Mouse (Mus musculus) inflammation-experienced regulatory T-cells, adult 6 months (primary cell): ENCODE results near the gene Isy1. TPM values are rescaled to one million over a fixed set of nuclear protein-coding genes. Genes with fewer than 3 reads are reported as not detected.

ENCODE experiments used
- ATAC-seq: one replicate; pipeline ENCODE4 v1.8.0; 2017
- polyA plus RNA-seq, 3 experiments: library from polyadenylated mRNA; unstranded; fragments of 100-300 nt; shearing (Covaris generic); gene quantifications; one replicate each; pipeline ENCODE4 v1.2.1; 2017

The Isy1 gene
- polyA plus RNA-seq, 3 experiments from 2014 or later, result 84.1 to 102 (median 98.9) TPM

DNA sequence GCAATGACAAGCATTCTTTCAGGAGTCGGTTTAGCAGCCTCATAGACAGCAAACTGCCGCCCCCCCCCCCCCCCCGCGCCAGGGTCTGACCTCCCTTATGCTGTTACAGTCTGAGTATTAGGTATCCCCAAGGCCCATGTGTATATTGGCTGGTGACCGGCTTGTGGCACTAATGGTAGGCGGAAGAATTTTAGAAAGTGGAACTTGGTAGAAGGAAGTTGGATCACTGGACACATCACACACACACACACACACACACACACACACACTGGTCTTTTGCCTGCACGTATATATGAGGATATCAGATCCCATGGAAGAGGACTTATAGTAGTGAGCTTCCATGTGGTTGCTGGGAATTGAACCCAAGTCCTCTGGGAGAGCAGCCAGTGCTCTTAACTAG, 36.1 kb downstream of the Isy1 start:
- no peak for ATAC-seq

DNA sequence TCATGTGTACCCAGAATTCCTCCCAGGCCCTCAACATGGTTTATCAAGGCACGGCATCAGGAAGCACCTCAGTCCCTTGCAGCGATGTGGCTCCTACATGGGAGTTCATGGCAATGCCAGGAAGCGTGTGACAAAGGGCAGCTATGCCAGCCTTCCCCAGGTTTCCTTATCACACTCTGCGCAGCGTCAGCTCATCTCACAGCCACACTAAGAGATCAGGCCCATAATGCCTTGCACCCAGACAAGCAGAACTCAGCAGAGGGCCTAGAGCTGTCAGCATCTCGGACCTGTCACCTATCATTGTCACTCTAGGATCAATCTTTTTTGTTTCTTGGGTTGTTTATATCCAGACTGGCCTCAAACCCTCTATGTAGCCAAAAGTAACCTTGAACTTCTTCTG, 39.0 kb downstream of the Isy1 start:
- no peak for ATAC-seq

DNA sequence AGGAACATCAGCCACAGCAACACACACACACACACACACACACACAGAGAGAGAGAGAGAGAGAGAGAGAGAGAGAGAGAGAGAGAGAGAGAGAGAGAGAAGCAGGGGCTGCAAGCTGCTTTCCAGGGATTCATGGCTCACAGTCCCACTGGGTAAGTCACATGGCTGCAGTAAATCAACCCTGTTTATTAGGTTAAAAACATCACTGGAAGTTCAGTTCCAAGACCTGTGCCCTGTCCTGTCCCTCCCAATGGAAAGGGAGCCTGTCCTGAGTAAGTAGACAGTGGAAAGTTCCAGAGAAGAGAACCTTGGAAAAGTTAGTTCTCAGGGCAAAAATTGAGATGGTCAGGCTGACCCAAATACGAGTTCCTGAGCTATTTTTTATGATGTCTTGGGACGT, 41.3 kb downstream of the Isy1 start:
- ATAC-seq, result no peak

DNA sequence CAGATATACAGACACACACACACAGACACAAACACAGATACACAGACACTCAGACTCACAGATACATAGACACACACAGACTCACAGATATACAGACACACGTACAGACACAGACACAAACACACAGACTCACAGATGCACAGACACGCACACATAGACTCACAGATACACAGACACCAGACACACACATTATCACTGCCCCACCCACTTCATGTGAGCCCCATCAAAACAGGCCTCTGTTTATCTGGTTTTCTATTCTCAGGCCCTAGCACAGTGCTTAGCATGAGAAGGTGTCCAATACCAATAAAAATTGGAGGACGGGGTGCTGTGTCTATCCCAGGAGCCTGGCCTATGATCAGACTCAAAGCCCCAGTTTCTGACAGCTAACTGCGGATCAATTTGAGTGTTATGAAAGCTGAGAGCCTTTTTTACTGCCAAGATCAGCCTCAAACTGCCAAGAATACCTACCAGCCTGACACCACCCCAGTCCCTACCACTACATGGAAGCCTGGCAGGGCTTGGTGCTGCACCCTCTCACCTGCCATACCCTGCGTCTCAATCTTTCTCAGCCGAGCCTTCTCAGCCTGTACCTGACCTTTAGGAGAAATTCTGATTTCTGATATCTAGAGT, 42.2 kb downstream of the Isy1 start:
- ATAC-seq, result no peak

DNA sequence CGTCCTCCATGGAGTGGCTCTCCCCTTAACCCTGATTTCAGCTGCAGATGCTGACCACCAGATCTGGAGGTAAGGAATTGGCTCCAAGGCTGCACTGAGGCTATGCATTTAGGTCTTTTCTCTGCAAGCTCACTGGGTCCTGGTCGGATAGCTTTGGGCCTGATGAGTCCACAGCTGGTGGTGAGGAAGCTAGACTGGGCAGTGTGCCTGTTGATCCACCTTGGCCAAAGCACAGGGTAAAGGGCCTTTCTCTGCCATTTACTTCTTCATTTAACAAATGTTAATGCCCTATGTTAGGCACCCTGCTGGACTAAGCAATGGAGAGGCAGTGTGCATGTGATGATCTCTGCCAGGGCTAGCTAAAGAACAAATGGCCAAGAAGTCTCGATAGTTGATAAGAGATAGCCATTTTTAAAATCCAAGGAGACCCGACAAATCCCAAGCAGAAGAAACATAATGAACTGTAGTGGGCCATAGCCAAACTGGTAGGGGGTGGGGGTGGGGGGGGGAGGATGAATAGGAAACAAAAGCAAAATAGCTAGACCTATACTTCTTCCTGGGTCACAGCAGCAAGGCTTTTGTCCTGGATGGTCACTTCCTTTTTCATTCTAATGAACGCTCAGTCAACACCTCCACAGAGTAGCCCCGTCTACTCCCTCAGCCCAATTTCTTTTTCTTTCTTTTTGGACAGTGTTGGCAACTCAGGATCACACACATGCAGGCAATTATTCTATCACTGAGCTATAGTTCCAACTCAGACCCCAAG, 43.0 kb downstream of the Isy1 start:
- no peak for ATAC-seq

DNA sequence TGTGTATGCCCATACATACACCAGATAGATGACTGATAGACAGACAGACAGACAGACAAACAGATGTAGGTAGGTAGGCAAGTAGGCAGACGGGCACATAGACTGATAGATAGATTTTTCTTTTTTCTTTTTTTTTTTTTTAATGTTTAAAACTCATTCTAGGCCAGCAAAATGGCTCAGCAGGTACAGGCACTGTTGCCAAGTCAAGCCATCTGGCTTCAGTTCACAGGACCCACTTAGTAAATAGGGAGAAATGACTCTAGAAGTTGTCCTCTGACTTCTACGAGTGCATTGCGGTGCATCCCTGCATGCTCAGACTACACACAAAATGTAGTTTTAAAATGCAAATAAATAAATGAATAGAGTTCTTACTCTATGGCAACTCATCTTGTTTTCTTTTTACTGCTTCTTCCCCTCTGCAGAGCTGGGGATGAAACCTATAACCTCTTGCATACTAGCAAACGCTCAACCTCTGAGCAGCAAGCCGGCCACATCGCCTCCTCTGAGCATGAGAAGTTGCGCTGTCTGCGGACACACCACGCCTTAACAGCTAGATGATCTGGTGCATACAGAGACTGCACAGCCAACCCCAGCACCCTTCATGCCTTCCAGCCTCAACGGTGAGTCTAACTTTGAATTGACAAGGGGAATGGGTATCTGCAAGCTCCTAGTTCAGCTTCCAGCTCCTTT, 44.6 kb downstream of the Isy1 start:
- no peak for ATAC-seq

DNA sequence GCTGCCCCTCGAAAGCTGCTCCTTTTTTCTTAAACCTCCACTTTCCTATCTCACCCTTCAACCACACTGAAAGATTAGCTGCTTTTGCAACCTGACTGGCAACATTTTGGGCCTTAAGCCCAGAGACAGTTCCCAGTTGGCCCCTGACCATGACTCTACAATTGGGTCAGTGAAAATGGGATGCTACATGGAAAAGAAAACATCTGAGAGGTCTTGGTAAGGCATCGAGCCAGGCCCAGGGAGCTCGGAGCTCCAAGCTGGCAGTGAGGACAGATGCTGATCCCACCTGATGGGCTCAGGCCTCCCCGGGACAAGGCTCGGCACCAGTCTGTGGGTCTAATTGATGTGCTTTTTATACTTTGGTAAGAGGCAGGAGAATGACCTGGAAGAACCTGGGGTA, 46.8 kb downstream of the Isy1 start:
- no peak for ATAC-seq

DNA sequence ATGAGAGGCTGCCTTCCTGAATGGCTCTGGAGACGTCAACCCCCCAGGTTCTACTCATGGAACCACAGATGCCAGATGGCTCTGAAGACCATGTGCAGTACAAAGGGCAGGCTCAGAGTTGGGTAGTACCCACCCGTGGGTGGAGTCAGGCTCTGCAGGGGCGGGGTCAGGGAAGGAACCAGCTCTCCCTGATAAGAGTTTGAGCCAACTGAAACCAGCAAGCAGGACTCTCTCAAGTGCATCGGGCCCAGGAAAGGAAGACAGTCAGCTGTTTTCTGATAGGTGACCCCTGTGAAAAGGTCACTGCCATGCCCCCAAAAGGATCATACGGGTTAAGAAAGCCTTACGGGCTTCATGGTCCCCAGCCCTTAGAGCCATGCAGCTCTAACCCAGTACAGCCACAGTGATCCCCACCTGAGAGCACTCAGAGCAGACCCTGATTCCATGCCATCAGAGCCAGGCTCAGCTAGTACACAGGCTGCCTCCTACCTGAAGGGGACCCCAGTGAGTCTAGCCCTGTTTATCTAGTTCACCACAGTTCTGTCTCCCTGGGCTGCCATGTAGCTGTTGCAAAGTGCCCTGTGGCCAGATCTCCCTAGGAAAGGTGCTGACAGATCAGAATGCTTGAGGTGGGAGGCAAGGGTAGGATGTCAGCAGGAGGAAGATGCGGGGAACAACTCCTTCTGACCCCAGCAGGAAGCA, 47.7 kb downstream of the Isy1 start:
- no peak for ATAC-seq

DNA sequence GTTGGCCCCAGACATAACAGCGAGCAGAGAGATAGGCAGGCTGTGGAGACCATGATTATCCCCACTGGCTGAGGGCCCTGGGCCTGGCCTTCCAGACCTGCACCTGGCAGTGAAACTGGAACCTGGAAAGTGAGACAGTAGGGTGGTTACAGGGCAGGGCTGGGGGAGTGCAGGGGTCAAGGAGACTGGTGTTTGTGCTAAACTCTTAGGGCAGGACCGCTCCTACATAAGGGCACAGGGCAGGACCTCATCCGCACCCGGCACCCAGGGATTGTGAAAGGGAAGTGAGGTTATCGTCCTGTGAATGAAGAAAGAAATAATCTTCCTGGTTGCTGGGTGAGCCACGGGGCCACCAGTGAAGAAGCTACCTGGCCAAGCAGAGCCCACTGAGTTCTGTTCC, 48.8 kb downstream of the Isy1 start:
- ATAC-seq, result no peak

DNA sequence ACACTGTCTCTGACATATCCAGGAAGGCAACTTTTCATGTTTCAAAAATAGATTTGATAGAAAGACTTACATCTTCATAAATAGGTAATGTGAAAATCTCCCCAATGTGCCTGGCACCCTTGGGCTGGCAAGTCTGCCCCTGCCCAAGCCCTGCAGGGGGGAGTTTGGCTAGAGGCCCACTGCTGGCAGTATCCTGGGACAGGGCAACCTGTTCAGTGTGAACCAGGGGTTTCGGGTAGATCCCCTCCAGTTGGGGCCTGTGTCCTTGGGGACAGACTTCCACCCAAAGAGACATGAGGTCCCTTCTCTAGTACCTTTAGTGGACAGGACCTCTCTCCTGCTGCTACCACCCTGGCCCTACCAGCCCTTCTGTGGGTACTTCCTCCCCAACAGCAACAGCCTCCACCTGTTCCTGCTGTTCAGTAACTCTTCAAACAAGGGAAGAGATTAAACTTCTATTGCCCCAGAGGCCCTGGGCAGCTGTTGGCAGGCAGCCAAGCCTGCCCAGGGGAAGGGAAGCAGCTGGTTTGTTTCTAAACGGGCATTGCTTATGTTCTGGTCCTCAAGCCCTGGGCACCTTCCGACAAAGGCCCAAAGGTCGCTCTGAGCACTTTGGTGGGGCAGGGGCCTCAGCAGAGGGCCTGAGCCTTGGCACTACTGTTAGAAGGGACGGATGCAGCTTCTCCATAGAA, 49.6 kb downstream of the Isy1 start:
- ATAC-seq, result no peak

DNA sequence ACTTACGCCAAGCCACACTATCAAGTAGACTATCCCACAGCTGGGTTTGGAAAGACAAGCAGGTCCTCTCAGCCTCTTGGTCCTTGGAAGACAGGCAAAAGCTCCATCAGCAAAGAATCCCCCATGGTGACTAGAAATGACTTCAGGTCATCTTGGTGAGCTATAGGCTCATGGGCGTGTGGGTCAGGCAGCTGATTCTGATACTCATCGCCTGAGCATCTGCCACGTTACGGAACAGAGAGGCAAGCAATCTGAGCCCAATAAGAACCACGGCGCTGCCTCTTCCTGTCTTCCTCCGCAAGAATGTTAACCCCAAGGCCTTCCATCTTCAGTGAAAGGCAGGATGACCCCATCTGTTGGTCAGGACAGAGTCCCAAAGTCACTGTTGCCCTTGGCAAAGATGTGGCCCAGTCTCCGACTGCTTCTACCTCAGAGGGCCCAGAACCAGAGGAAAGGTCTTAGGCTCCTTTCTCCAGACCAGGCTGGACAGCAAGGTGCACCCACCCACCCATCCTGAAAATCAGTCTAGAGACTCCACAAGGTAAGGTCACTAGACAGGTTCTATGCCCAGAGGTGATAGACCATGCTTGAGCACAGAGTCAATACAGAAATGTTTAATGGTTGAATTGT, 50.2 kb downstream of the Isy1 start:
- no peak for ATAC-seq

DNA sequence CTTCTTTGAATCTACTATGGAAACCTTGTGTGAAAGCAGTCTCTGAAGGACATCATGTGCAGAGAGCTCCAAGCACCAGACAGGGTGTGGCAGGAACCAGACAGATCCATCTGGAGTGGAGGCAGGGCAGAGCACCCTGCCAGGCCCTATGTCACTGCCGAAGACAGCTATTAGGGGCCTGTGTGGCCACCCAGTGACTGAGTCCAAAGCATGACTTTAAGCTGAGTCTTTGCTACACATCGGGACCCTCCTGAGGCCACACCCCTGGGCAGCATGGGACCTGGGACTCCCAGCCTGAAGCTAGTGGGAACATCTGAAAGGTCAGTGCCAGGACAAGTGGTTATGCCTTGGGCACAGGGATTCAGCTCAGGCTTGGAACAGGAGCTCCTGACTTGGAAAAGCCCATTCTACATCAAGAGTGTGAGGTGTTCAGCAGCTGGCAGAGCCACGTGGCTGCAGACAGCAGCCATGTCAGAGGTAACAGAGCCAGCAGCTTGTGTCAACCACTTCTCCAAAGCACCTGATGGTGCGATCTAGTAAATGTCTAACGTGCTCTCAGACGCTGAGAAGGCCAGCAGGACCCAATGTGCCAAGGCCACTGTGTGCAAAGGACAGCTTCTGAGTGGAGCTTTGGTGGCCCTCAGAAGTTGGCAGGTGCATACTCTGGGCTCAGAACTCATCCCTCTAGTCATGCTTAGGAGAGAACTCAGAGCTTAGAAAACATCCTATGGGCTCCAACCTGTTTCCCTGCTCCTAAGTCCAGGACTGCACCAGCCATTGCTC, 51.3 kb downstream of the Isy1 start:
- no peak for ATAC-seq

DNA sequence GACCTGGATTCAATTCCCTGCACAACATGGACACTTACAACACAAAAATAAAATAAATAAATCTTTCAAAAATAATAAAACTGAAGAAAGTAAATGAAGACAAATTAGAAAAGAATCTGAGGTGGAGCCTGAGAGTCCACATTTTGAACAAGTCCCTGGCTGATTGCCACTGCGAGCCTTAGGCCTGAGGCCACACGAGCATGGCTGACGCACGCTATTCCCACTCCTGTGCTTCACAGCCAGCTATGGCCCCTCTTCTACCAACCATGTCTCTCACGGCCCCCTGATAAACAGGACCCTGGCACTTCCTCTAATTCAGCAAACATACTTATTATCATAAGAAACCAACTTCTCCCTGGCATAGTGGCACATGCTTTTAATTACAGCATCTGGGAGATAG, 52.0 kb downstream of the Isy1 start:
- ATAC-seq, result no peak

DNA sequence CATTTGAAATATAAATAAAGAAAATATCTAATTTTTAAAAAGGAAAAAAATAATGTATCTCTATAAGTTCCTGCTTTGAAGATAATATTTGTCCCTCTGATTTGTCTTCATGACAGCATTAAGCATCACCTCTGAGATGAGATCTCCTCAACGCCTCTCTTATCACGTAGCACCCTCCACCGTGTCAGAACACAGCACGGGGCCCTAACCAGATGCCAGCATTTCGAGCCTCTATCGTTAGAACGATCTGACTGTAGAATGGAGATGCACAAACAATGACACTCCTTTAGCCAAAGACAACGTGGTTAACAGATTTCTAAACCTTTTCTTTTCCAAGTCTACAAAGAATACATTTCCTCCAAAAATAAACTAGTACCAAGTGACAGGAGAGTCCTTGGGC, 54.6 kb downstream of the Isy1 start:
- no peak for ATAC-seq

DNA sequence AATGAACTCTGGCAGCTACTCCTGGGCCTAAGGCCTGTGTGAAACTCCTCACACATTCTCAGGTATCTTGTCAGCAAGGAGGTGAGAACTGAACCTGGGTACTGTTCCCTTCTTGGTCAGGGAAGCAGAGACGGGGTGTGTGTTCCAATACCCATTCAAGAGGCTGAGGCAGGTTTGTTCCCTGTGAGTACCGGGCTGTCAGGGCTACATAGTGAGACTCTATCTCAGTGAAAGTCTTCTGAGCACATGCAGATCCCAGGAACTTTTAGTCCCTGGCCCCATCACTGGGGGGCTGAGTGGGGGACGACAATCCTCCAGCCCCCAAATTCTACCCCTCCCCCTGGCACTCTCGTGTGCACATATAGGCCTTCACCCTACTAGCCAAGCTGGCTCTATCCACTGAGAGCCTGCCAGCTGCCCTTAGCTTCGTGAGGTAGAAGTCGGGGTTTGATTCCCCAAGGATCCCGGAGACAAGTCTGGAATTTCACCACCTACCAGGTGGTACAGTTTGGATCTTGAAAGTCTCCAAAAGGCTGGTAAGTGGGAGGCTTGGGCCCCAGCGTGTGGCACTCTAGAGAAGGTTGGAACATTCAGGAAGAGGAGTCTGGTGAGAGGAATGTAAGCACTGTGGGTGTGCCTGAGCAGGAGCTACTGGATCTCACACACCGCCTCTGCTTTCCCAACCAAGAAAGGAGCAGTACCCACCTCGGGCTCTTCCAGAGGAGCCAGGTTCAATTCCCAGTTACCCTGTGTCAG, 57.9 kb downstream of the Isy1 start:
- ATAC-seq, result no peak

DNA sequence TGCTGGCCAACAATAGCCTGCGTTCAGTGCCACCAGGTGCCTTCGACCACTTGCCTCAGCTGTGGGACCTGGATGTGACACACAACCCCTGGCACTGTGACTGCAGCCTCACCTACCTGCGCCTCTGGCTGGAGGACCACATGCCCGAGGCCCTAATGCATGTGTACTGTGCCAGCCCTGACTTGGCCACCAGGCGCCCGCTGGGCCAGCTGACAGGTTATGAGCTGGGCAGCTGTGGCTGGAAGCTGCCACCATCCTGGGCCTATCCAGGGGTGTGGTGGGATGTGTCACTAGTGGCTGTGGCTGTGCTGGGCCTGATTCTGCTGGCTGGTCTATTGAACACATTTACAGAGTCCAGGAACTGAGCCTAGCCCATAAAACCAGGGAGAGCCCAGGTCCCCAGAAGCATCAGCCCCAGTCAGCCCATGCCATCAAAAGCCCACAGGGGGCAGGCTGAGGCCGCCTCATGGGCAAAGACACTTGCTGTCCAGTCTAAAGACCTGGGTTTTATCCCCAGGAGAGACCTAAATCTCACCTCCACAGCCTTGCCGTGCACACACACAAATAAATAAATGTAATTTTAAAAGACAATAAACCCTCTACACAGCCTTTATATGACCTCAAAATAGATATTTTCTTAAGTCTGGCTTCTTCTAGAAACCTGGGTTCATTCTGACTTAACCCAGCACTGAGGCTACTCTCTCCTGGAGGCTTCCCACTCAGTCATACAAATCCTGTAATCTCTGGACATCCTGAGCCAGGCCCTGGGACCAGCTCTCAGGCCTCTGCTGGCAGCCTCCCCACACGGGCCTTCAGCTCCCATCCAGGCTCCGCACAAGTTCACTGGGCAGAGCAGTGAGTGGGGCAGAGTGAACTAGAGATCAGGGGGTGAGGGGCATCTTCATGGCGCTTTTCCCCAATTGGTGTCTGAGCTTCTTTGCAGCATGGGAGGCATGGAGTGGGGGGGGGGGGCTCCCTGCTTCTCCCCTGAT, 59.1 kb downstream of the Isy1 start:
- no peak for ATAC-seq

DNA sequence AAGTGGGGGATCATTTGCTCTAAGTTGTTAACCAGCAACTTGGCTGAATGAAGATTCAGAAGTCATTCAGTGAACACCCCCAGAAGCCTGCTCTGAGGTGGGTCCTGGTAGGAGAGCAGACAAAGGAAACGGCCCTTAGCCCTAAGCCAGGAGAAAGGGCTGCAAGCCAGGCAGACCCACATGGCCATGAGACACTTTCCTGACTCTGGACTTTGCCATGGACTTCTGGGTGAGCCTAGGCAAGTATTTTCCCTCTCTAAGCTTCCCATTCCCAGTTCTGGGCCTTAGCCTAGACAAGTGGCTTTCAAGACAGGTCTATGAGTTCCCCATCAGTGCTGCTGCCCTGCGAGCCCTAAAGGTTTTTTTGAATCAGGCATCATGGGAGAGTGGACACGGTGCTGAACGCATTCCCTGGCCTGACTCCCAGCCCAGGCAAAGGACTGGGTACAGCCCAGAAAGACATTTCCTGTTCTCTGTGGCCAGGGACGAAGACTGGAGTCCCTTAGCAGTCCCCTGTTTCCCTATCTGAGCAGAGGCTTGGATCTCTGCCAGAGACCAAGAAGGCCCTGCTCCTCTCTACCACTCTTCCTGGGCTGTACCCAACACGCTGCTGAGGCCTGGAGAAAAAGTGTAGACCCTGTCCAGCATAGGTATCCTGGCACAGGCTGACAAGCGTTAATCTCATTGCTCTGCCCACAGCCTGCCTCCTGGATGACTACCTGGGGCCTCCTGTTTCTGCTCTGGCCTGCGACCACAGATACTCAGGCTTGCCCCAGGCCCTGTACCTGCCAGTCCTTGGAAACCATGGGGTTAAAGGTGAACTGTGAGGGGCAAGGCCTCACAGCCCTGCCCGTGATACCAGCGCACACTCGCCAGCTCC, 60.1 kb downstream of the Isy1 start:
- ATAC-seq, result no peak

DNA sequence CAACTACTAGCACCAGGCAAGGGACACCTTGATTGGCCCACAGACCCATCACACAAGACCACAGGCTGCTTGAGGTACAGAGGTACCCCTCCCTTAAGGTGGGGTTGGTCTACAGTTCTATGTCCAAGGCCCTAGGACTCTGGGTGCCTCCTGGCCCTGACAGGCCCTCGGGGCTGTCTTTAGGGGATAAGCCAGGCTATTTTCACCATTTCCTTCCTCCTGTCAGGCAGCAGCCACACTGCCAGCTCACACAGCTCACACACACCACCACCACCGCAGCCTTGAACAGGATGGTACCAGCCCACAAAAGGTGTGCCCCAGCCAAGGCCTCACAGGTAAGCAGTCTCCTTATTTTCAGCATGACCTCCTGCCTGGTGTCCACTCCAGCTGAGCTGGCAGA, 60.8 kb downstream of the Isy1 start, which contains the start of gene Gp9:
TSS of gene Gp9 (plus strand) at position 231 of the 400 bp plus-strand sequence.
- ATAC-seq, result no peak
